Mouse (Mus musculus) heart, adult 2 months (tissue): Measurements from ENCODE around the gene Htr2a.

Experiments used
- CTCF ChIP-seq: fragments of 200-600 bp; IDR thresholded peaks from 2 replicates; pipeline ENCODE4 v1.8.1; 2022; ENCODE audit warnings: antibody characterized with exemption, mild to moderate bottlenecking, moderate library complexity
- EP300 ChIP-seq: fragments of 200-500 bp; IDR thresholded peaks from 2 replicates; pipeline ENCODE4 v1.6.1; 2011; ENCODE audit warnings: low read depth, low read length, control low read depth; ENCODE audit not compliant: insufficient read depth
- POLR2A ChIP-seq: fragments of 200-500 bp; IDR thresholded peaks from 2 replicates; pipeline ENCODE4 v1.6.1; 2011; ENCODE audit warnings: mild to moderate bottlenecking, low read depth, low read length, control low read depth; ENCODE audit not compliant: insufficient read depth

DNA sequence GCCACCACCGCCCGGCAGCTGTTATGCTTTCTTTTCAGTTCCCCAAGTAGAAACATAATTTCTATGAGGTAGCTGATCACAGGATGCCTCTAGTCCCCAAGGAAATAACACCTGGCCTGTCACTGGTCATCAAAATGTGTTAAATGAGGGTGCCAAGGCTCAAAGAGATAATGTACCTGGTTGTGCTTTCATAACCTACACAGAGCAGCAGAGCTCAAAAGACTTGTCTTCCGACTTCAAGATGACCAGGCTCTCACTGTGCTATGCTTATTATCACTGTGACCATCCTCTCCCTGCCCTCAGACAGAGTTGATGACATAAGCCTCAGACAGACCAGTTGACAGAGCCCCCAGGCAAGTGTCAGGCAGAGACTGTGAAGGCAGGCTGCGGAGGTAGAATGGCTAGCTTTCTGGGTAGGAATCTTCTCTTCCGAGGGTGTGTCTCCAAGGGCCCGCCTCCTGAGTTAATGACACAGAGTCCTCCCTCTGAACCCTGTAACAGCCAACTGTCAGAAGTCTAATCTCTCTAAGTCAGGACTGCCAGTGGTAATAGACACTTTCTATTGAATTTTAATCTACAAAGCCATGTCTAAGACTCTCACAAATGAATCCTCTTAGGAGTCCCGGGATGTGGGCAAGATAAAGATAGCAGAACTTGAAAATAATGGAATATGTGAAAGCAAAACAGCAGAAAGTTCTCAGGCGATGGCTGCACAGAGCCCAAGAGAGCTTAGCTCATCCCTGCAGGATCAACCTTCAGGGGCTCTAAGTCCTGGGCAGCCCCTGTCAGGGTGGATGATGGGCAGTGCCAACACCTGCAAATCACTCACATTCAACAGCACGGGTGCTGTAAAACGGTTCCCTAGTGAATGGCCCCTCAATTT lies 31.7 kb downstream of the Htr2a start:
- TF ChIP-seq EP300 (no peak), POLR2A (no peak), CTCF (no peak)
